Mouse (Mus musculus): ENCODE results near the gene Fntb. TPM values are rescaled to one million over a fixed set of nuclear protein-coding genes. Genes with fewer than 3 reads are reported as not detected.
A peak's percentile ranks its signal among the peaks of the same experiment; 100 is the strongest.
"Not testable (repeated sequence)": the region's sequence is repeated elsewhere in the genome, so short reads cannot be mapped to it uniquely, and the experiment has no call there.

Fntb gene
- polyA plus RNA-seq, 1 experiment from 2014 or later, result 39.9 TPM

- Histone ChIP-seq H3K4me3 (no peak overlapping the region), H3K27ac (replicated peaks) (no peak overlapping the region), H3K9ac (no peak overlapping the region), H3K9me3 (no peaks in the 10 kb centered on the region), H3K4me2 (no peak overlapping the region), H3K36me3 (peaks cover 4% of the 10 kb centered on the region), H3K27me3 (no peaks in the 10 kb centered on the region), H3K4me1 (replicated peaks) (no peaks in the 10 kb centered on the region)
- WGBS, result 67% methylated on average over 4 of the region's 4 CpGs
- no peak for ATAC-seq (ENCODE audit: low read depth)
Measured at GRCm38 (mm10) chr12:76775132-76775531, 9.7 kb downstream of the Fntb start.

- ATAC-seq (ENCODE audit: low read depth), result no peak
- H3K27ac ChIP-seq (replicated peaks), result no peak overlapping the region
- no peaks in the 10 kb centered on the region for H3K27me3 ChIP-seq
- 94% methylated on average over 5 of the region's 5 CpGs for WGBS
- H3K4me1 ChIP-seq (replicated peaks), result 0 out of 2 replicates have a peak, but pooled peaks cover 5% of the 10 kb centered on the region
- H3K4me2 ChIP-seq, result no peak overlapping the region
- no peak overlapping the region for H3K9ac ChIP-seq
- H3K4me3 ChIP-seq, result no peak overlapping the region
- no peaks in the 10 kb centered on the region for H3K9me3 ChIP-seq
- H3K36me3 ChIP-seq, result peaks cover 4% of the 10 kb centered on the region
Measured at GRCm38 (mm10) chr12:76776898-76777297, 11.5 kb downstream of the Fntb start.

DNA sequence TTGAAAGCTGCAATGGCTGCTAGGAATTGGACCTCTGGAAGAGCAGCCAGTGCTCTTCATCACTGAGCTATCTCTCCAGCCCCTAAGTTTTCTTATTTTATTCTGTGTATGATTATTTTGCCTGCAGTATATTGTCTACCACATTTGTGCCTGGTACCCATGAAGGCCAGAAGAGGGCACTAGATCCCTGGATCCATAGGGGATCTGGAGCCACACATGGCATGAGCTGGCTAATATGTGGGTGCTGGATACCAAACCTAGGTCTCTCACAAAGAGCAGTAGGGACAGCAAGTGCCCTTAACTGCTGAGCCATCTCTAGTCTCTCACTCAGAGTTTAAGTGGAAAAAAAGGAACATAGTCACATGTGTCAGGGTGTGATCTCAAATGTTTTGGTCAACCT, 12.5 kb downstream of the Fntb start:
- Histone ChIP-seq H3K4me1 (replicated peaks) (0 out of 2 replicates have a peak, but pooled peaks cover 5% of the 10 kb centered on the region), H3K9ac (no peak overlapping the region), H3K27ac (replicated peaks) (no peak overlapping the region), H3K36me3 (peaks cover 4% of the 10 kb centered on the region), H3K4me2 (no peak overlapping the region), H3K4me3 (no peak overlapping the region), H3K27me3 (no peaks in the 10 kb centered on the region), H3K9me3 (no peaks in the 10 kb centered on the region)
- no peak for ATAC-seq (ENCODE audit: low read depth)

DNA sequence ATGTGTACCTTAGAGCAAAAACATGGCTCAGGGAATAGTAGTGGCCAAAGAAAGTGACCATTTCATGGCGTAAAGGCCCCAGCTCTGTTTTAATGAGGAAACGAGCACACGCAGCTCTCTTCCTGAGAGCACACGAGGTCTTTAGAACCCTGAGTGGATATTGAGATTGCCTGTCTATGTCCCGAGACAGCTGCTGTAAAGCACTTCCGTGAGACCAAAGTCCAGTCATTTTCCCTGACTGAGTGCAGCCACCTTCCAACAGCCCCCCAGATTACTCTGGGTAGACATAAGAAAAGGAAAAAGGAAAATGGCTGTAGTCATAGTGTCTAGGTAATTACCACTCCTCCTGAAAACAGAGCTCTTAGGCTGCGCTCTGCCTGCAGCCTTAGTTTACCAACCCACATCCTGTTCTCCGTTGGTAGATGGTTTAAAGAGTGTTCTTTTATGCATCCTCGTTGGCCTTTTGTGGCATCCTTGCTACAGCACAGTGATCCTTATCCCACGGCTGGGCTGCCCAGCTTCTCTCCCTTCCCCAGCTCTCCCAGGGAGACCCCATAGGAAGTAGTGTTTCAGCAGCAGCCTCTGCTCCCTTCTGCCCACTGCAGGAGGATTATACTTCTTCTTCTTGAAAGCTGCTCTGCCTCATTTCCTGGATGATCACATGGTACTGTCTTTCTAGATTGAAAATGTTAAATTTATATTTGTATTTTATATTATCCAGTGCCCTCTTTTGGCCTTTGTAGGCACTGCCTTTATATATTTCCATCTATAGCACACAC, 13.1 kb downstream of the Fntb start:
- no peaks in the 10 kb centered on the region for H3K27me3 ChIP-seq
- H3K9ac ChIP-seq, result no peak overlapping the region
- H3K9me3 ChIP-seq, result no peaks in the 10 kb centered on the region
- no peak overlapping the region for H3K4me2 ChIP-seq
- WGBS, result 85% methylated on average over 10 of the region's 10 CpGs
- no peak for ATAC-seq (ENCODE audit: low read depth)
- H3K4me3 ChIP-seq, result no peak overlapping the region
- peaks cover 4% of the 10 kb centered on the region for H3K36me3 ChIP-seq
- H3K4me1 ChIP-seq (replicated peaks), result 0 out of 2 replicates have a peak, but pooled peaks cover 5% of the 10 kb centered on the region
- no peak overlapping the region for H3K27ac ChIP-seq (replicated peaks)

GRCm38 (mm10) chr12:76779951-76780350, 14.6 kb downstream of the Fntb start:
- H3K9me3 ChIP-seq, result no peaks in the 10 kb centered on the region
- H3K27ac ChIP-seq (replicated peaks), result no peak overlapping the region
- H3K9ac ChIP-seq, result no peak overlapping the region
- ATAC-seq (ENCODE audit: low read depth), result no peak
- peaks cover 4% of the 10 kb centered on the region for H3K36me3 ChIP-seq
- no peak overlapping the region for H3K4me2 ChIP-seq
- 77% methylated on average over 5 of the region's 5 CpGs for WGBS
- H3K27me3 ChIP-seq, result no peaks in the 10 kb centered on the region
- H3K4me3 ChIP-seq, result no peak overlapping the region
- H3K4me1 ChIP-seq (replicated peaks), result 0 out of 2 replicates have a peak, but pooled peaks cover 5% of the 10 kb centered on the region

DNA sequence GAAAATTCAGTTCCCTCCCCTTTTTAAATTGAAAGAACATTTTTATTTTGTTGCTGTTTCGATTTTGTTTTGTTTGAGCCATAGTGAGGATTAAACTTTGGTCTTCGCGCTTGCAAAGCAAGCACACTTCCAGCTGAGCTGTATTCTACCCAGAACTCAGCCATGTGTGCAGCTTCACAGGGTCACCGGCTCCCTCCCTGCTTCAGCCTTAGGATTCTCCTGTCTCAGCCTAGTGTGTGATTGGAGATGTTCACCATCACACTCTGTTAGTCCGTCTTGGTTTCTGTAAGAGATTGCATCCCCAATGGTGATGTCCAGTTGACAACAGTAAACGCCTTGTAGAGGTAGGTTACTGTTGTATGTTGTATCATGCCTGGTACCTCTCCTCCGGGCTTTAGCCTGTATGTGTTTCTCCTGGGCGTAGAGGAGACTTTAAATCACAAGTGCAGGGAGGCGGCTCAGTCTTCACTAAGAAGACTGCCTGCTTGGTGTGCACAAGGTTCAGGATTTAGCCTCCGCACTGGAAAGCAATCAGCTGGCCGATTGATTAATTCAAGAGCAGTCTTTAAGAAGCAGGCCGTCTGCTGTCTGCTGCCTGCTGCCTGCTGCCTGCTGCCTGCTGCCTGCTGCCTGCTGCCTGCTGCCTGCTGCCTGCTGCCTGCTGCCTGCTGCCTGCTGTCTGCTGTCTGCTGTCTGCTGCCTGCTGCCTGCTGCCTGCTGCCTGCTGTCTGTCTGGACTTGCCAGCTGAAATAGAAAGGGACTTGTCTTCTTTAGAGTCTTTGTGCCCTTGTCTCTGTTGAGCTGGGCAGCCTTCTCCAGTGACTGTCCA, 15.5 kb downstream of the Fntb start:
- Histone ChIP-seq H3K27ac (replicated peaks) (0 out of 2 replicates have a peak overlapping the region, but pooled peaks have one; percentile 13), H3K4me1 (replicated peaks) (0 out of 2 replicates have a peak, but pooled peaks cover 5% of the 10 kb centered on the region), H3K9me3 (no peaks in the 10 kb centered on the region), H3K9ac (no peak overlapping the region), H3K4me3 (no peak overlapping the region), H3K36me3 (peaks cover 4% of the 10 kb centered on the region), H3K27me3 (no peaks in the 10 kb centered on the region), H3K4me2 (no peak overlapping the region)
- 66% methylated on average over 12 of the region's 12 CpGs for WGBS
- peak; percentile 50; the same call in 1 of the 2 replicates for ATAC-seq (ENCODE audit: low read depth)

DNA sequence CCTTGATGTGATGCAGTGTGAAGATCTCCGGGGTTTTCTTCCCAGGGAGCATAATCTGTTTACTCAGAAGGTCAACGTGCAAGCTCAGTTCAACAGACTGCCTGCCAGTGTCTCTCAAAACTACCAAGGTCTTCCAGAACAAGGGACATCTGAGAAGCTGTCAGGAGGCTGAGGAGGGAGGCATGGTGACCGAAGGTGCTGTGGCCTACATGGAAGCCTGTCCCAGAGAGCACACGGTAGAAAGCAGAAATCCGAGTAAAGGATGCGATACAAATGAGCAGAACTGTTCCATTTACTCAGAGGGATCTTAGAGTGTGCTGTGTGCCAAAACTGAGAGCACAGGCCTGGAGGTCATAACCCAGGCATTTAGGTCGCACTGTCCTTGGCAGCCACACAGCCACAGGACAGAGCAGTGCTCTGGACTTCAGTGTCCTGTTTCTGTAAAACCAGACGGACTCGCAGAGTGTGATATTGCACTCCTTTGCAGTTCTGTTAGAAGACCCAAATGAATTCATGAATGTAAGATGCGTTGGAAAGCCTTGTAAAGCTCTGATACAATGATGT, 18.7 kb downstream of the Fntb start:
- 75% methylated on average over 10 of the region's 10 CpGs for WGBS
- 0 out of 2 replicates have a peak, but pooled peaks cover 5% of the 10 kb centered on the region for H3K4me1 ChIP-seq (replicated peaks)
- no peak overlapping the region for H3K4me2 ChIP-seq
- no peaks in the 10 kb centered on the region for H3K9me3 ChIP-seq
- ATAC-seq (ENCODE audit: low read depth), result no peak
- no peaks in the 10 kb centered on the region for H3K36me3 ChIP-seq
- no peaks in the 10 kb centered on the region for H3K27me3 ChIP-seq
- no peak overlapping the region for H3K27ac ChIP-seq (replicated peaks)
- no peak overlapping the region for H3K4me3 ChIP-seq
- no peak overlapping the region for H3K9ac ChIP-seq

DNA sequence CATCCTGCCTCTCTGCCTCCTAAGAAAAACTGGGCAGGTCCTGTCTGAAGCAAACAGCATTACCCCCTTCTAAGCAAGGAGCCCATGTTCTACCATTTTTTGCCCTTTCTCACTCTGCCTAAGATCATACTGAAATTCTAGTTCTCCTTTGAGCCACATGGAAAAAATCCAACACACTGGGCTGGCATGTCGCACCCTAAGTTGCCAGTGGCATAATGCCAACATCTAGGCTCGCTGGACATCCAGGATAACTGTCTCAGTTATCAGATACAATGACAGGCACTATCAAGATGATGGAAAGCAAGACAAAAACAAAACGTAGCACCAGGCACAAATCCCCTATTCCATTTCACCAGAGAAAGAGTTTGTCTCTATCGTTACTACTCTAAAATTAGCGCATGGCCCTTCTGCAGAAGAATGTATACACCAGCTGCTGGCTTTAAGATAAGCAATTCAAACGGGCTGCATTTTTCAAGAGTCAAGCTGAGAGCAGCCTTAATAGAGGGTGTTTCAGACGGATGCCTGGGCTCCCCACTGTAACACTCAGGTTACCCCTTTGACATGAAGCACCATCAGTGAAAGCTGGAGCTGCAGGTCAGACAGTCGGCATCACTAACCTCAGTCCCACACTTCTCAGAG, 25.2 kb downstream of the Fntb start:
- no peak for ATAC-seq (ENCODE audit: low read depth)
- H3K4me3 ChIP-seq, result no peak overlapping the region
- no peaks in the 10 kb centered on the region for H3K9me3 ChIP-seq
- no peaks in the 10 kb centered on the region for H3K27me3 ChIP-seq
- H3K36me3 ChIP-seq, result no peaks in the 10 kb centered on the region
- 67% methylated on average over 8 of the region's 8 CpGs for WGBS
- no peak overlapping the region for H3K27ac ChIP-seq (replicated peaks)
- H3K4me2 ChIP-seq, result no peak overlapping the region
- H3K9ac ChIP-seq, result no peak overlapping the region
- H3K4me1 ChIP-seq (replicated peaks), result no peaks in the 10 kb centered on the region

- H3K4me3 ChIP-seq; H3K36me3 ChIP-seq; H3K4me2 ChIP-seq; H3K9ac ChIP-seq; H3K27ac ChIP-seq (replicated peaks); H3K4me1 ChIP-seq (replicated peaks); ATAC-seq (ENCODE audit: low read depth); H3K27me3 ChIP-seq; H3K9me3 ChIP-seq: not testable (repeated sequence)
- WGBS, result 58% methylated on average over 14 of the region's 14 CpGs
Measured at GRCm38 (mm10) chr12:76792540-76792939, 27.2 kb downstream of the Fntb start.

DNA sequence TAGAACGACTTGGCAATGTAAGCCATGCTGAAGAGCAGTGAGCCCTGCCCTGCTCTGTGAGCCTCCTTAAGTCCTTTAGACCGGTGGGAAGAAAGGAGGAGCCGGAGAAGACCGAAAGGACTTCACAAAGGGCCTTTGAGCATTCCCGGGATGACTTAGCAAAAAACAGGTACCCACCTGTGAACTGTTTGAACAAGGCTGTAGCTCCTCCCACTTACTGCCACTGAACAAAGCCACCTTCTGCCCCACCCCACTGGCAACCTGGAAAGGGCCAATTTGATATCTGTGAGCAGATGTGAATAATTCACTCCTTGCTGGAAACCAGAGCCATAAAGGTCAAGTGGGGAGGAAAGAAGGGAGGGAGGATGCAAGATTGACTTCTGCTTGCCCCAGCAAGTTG, 30.0 kb downstream of the Fntb start, which contains the start of gene Gpx2:
Gene Gpx2 (minus strand): TSS at position 205 of the 400 bp plus-strand sequence.
- ATAC-seq (ENCODE audit: low read depth), result no peak
- Histone ChIP-seq H3K27ac (replicated peaks) (no peak within 1 kb of the TSS), H3K4me3 (no peak within 1 kb of the TSS), H3K36me3 (0 out of 2 replicates have a peak, but pooled peaks cover 4% of the 10 kb centered on the region), H3K4me2 (no peak within 1 kb of the TSS), H3K4me1 (replicated peaks) (no peaks in the 10 kb centered on the region), H3K9me3 (no peaks in the 10 kb centered on the region), H3K27me3 (no peaks in the 10 kb centered on the region), H3K9ac (no peak within 1 kb of the TSS)
- WGBS, result 82% methylated on average over 5 of the region's 5 CpGs

- H3K4me2 ChIP-seq, result no peak overlapping the region
- peaks cover 4% of the 10 kb centered on the region; the same call in 1 of the 2 replicates for H3K36me3 ChIP-seq
- H3K27ac ChIP-seq (replicated peaks), result no peak overlapping the region
- H3K27me3 ChIP-seq, result no peaks in the 10 kb centered on the region
- H3K9me3 ChIP-seq, result no peaks in the 10 kb centered on the region
- WGBS, result 90% methylated on average over 7 of the region's 7 CpGs
- H3K9ac ChIP-seq, result no peak overlapping the region
- no peak overlapping the region for H3K4me3 ChIP-seq
- ATAC-seq (ENCODE audit: low read depth), result no peak
- no peaks in the 10 kb centered on the region for H3K4me1 ChIP-seq (replicated peaks)
Measured at GRCm38 (mm10) chr12:76796938-76797539, 31.6 kb downstream of the Fntb start.

Data from neural tube, embryonic 13.5 days (tissue).